Mouse (Mus musculus): ENCODE measurements around the gene Cdkn1c. TPM values are rescaled to one million over a fixed set of nuclear protein-coding genes. Genes with fewer than 3 reads are reported as not detected.

Cdkn1c gene
- polyA plus RNA-seq, 1 experiment from 2014 or later, result 372 TPM

- ATAC-seq (replicated peaks; ENCODE audit: low FRiP score) (no peak), DNase-seq (ENCODE audit: low spot score) (peak; percentile 65)
- Histone ChIP-seq H3K4me1 (replicated peaks; ENCODE audit: control insufficient read depth, insufficient read depth, low read length) (0 out of 2 replicates have a peak, but pooled peaks cover 1% of the 10 kb centered on the region), H3K27me3 (ENCODE audit: control insufficient read depth, insufficient read depth, low read length) (peaks cover 39% of the 10 kb centered on the region), H3K4me3 (ENCODE audit: low read depth, low read length) (peak overlapping the region; percentile 29), H3K36me3 (ENCODE audit: control insufficient read depth, insufficient read depth, low read length) (no peaks in the 10 kb centered on the region), H3K27ac (ENCODE audit: low read depth, low read length) (no peak overlapping the region), H3K9ac (ENCODE audit: low read length) (peak overlapping the region; percentile 27; the same call in 1 of the 2 replicates), H3K4me2 (ENCODE audit: low read depth, low read length, severe bottlenecking) (peak overlapping the region; percentile 50), H3K9me3 (ENCODE audit: control insufficient read depth, low read length) (no peaks in the 10 kb centered on the region)
- WGBS, result 5% methylated on average over 55 of the region's 55 CpGs
These were observed 41.0 kb upstream of the Cdkn1c start for GRCm38 (mm10) chr7:143501643-143502417.

- ATAC-seq (replicated peaks; ENCODE audit: low FRiP score) (no peak), DNase-seq (ENCODE audit: low spot score) (no peak)
- WGBS, result 53% methylated on average over 2 of the region's 2 CpGs
- H3K36me3 ChIP-seq (ENCODE audit: control insufficient read depth, insufficient read depth, low read length), result no peaks in the 10 kb centered on the region
- 0 out of 2 replicates have a peak, but pooled peaks cover 1% of the 10 kb centered on the region for H3K4me1 ChIP-seq (replicated peaks; ENCODE audit: control insufficient read depth, insufficient read depth, low read length)
- H3K9ac ChIP-seq (ENCODE audit: low read length), result no peak overlapping the region
- no peak overlapping the region for H3K4me3 ChIP-seq (ENCODE audit: low read depth, low read length)
- H3K27ac ChIP-seq (ENCODE audit: low read depth, low read length), result no peak overlapping the region
- peaks cover 39% of the 10 kb centered on the region for H3K27me3 ChIP-seq (ENCODE audit: control insufficient read depth, insufficient read depth, low read length)
- no peak overlapping the region for H3K4me2 ChIP-seq (ENCODE audit: low read depth, low read length, severe bottlenecking)
- no peaks in the 10 kb centered on the region for H3K9me3 ChIP-seq (ENCODE audit: control insufficient read depth, low read length)
These were observed 40.1 kb upstream of the Cdkn1c start for GRCm38 (mm10) chr7:143500912-143501311.

GRCm38 (mm10) chr7:143498584-143498983 lies 37.7 kb upstream of the Cdkn1c start:
- ATAC-seq (replicated peaks; ENCODE audit: low FRiP score) (no peak), DNase-seq (ENCODE audit: low spot score) (no peak)
- 94% methylated on average over 4 of the region's 4 CpGs for WGBS
- Histone ChIP-seq H3K36me3 (ENCODE audit: control insufficient read depth, insufficient read depth, low read length) (no peaks in the 10 kb centered on the region), H3K4me3 (ENCODE audit: low read depth, low read length) (no peak overlapping the region), H3K27ac (ENCODE audit: low read depth, low read length) (no peak overlapping the region), H3K27me3 (ENCODE audit: control insufficient read depth, insufficient read depth, low read length) (peaks cover 35% of the 10 kb centered on the region), H3K4me1 (replicated peaks; ENCODE audit: control insufficient read depth, insufficient read depth, low read length) (0 out of 2 replicates have a peak, but pooled peaks cover 1% of the 10 kb centered on the region), H3K9me3 (ENCODE audit: control insufficient read depth, low read length) (no peaks in the 10 kb centered on the region), H3K4me2 (ENCODE audit: low read depth, low read length, severe bottlenecking) (no peak overlapping the region), H3K9ac (ENCODE audit: low read length) (no peak overlapping the region)

- no peak for DNase-seq (ENCODE audit: low spot score)
- Histone ChIP-seq H3K9ac (ENCODE audit: low read length) (no peak overlapping the region), H3K36me3 (ENCODE audit: control insufficient read depth, insufficient read depth, low read length) (no peaks in the 10 kb centered on the region), H3K4me3 (ENCODE audit: low read depth, low read length) (no peak overlapping the region), H3K9me3 (ENCODE audit: control insufficient read depth, low read length) (no peaks in the 10 kb centered on the region), H3K27ac (ENCODE audit: low read depth, low read length) (no peak overlapping the region), H3K4me1 (replicated peaks; ENCODE audit: control insufficient read depth, insufficient read depth, low read length) (no peaks in the 10 kb centered on the region), H3K4me2 (ENCODE audit: low read depth, low read length, severe bottlenecking) (no peak overlapping the region), H3K27me3 (ENCODE audit: control insufficient read depth, insufficient read depth, low read length) (peaks cover 3% of the 10 kb centered on the region)
- ATAC-seq (replicated peaks; ENCODE audit: low FRiP score), result no peak
- 84% methylated on average over 8 of the region's 8 CpGs for WGBS
These were observed 34.5 kb upstream of the Cdkn1c start for GRCm38 (mm10) chr7:143495104-143495961.

- Histone ChIP-seq H3K27ac (ENCODE audit: low read depth, low read length) (no peak overlapping the region), H3K4me3 (ENCODE audit: low read depth, low read length) (no peak overlapping the region), H3K9ac (ENCODE audit: low read length) (no peak overlapping the region), H3K9me3 (ENCODE audit: control insufficient read depth, low read length) (no peaks in the 10 kb centered on the region), H3K4me2 (ENCODE audit: low read depth, low read length, severe bottlenecking) (no peak overlapping the region), H3K4me1 (replicated peaks; ENCODE audit: control insufficient read depth, insufficient read depth, low read length) (no peaks in the 10 kb centered on the region), H3K27me3 (ENCODE audit: control insufficient read depth, insufficient read depth, low read length) (no peaks in the 10 kb centered on the region), H3K36me3 (ENCODE audit: control insufficient read depth, insufficient read depth, low read length) (no peaks in the 10 kb centered on the region)
- DNase-seq (ENCODE audit: low spot score) (no peak), ATAC-seq (replicated peaks; ENCODE audit: low FRiP score) (no peak)
- WGBS, result 92% methylated on average over 6 of the region's 6 CpGs
These were observed 32.8 kb upstream of the Cdkn1c start for GRCm38 (mm10) chr7:143493616-143494126.

- 86% methylated on average over 6 of the region's 6 CpGs for WGBS
- Histone ChIP-seq H3K4me2 (ENCODE audit: low read depth, low read length, severe bottlenecking) (no peak overlapping the region), H3K36me3 (ENCODE audit: control insufficient read depth, insufficient read depth, low read length) (no peaks in the 10 kb centered on the region), H3K27ac (ENCODE audit: low read depth, low read length) (no peak overlapping the region), H3K9me3 (ENCODE audit: control insufficient read depth, low read length) (no peaks in the 10 kb centered on the region), H3K4me1 (replicated peaks; ENCODE audit: control insufficient read depth, insufficient read depth, low read length) (no peaks in the 10 kb centered on the region), H3K9ac (ENCODE audit: low read length) (no peak overlapping the region), H3K27me3 (ENCODE audit: control insufficient read depth, insufficient read depth, low read length) (no peaks in the 10 kb centered on the region), H3K4me3 (ENCODE audit: low read depth, low read length) (no peak overlapping the region)
- DNase-seq (ENCODE audit: low spot score) (no peak), ATAC-seq (replicated peaks; ENCODE audit: low FRiP score) (no peak)
These were observed 28.9 kb upstream of the Cdkn1c start for GRCm38 (mm10) chr7:143489735-143490134.

- 14% methylated on average over 6 of the region's 6 CpGs for WGBS
- no peak overlapping the region for H3K27ac ChIP-seq (ENCODE audit: low read depth, low read length)
- H3K27me3 ChIP-seq (ENCODE audit: control insufficient read depth, insufficient read depth, low read length), result peaks cover 3% of the 10 kb centered on the region; the same call in 1 of the 2 replicates
- DNase-seq (ENCODE audit: low spot score), result no peak
- H3K9me3 ChIP-seq (ENCODE audit: control insufficient read depth, low read length), result no peaks in the 10 kb centered on the region
- ATAC-seq (replicated peaks; ENCODE audit: low FRiP score), result no peak
- H3K4me2 ChIP-seq (ENCODE audit: low read depth, low read length, severe bottlenecking), result no peak overlapping the region
- H3K4me3 ChIP-seq (ENCODE audit: low read depth, low read length), result no peak overlapping the region
- no peaks in the 10 kb centered on the region for H3K36me3 ChIP-seq (ENCODE audit: control insufficient read depth, insufficient read depth, low read length)
- H3K4me1 ChIP-seq (replicated peaks; ENCODE audit: control insufficient read depth, insufficient read depth, low read length), result no peaks in the 10 kb centered on the region; the same call in 1 of the 2 replicates
- no peak overlapping the region for H3K9ac ChIP-seq (ENCODE audit: low read length)
These were observed 21.7 kb upstream of the Cdkn1c start for GRCm38 (mm10) chr7:143482541-143482940.

- DNase-seq (ENCODE audit: low spot score) (no peak), ATAC-seq (replicated peaks; ENCODE audit: low FRiP score) (no peak)
- 64% methylated on average over 5 of the region's 5 CpGs for WGBS
- H3K4me1 ChIP-seq (replicated peaks; ENCODE audit: control insufficient read depth, insufficient read depth, low read length), result no peaks in the 10 kb centered on the region; the same call in 1 of the 2 replicates
- peaks cover 3% of the 10 kb centered on the region; the same call in 1 of the 2 replicates for H3K27me3 ChIP-seq (ENCODE audit: control insufficient read depth, insufficient read depth, low read length)
- no peak overlapping the region for H3K4me2 ChIP-seq (ENCODE audit: low read depth, low read length, severe bottlenecking)
- H3K27ac ChIP-seq (ENCODE audit: low read depth, low read length), result no peak overlapping the region
- H3K9ac ChIP-seq (ENCODE audit: low read length), result no peak overlapping the region
- no peaks in the 10 kb centered on the region for H3K36me3 ChIP-seq (ENCODE audit: control insufficient read depth, insufficient read depth, low read length)
- H3K4me3 ChIP-seq (ENCODE audit: low read depth, low read length), result no peak overlapping the region
- H3K9me3 ChIP-seq (ENCODE audit: control insufficient read depth, low read length), result no peaks in the 10 kb centered on the region
These were observed 21.0 kb upstream of the Cdkn1c start for GRCm38 (mm10) chr7:143481806-143482387.

Measured in forebrain, embryonic 11.5 days (tissue).